Mouse (Mus musculus): ENCODE data around the gene Dhfr.
"Not testable (repeated sequence)": the region's sequence is repeated elsewhere in the genome, so short reads cannot be mapped to it uniquely, and the experiment has no call there.

Gene Dhfr

GRCm38 (mm10) chr13:92354456-92355271 lies at the start of gene Dhfr, which contains the start of gene Msh3:
Dhfr (plus strand) TSS chr13:92354726.
Msh3 (minus strand) TSS chr13:92355003.
- peak; percentile 99 for DNase-seq

- DNase-seq: no peak
Measured at GRCm38 (mm10) chr13:92305680-92306079, 48.8 kb upstream of the Dhfr start, which contains the start of gene Gm20379. Gm20379 (plus strand) TSS chr13:92305980.

- no peak for DNase-seq
Measured at GRCm38 (mm10) chr13:92314613-92315012, 39.9 kb upstream of the Dhfr start.

GRCm38 (mm10) chr13:92320770-92321169 lies 33.8 kb upstream of the Dhfr start:
- DNase-seq: no peak

- no peak for DNase-seq
Measured at GRCm38 (mm10) chr13:92326030-92326429, 28.5 kb upstream of the Dhfr start.

GRCm38 (mm10) chr13:92328000-92328399 lies 26.5 kb upstream of the Dhfr start:
- DNase-seq: no peak

GRCm38 (mm10) chr13:92330621-92331020 lies 23.9 kb upstream of the Dhfr start:
- no peak for DNase-seq

GRCm38 (mm10) chr13:92332103-92332879 lies 22.2 kb upstream of the Dhfr start:
- no peak for DNase-seq

GRCm38 (mm10) chr13:92336857-92337256 lies 17.7 kb upstream of the Dhfr start:
- no peak for DNase-seq

GRCm38 (mm10) chr13:92337773-92338462 lies 16.6 kb upstream of the Dhfr start:
- no peak for DNase-seq

- no peak for DNase-seq
Measured at GRCm38 (mm10) chr13:92339787-92340186, 14.7 kb upstream of the Dhfr start.

GRCm38 (mm10) chr13:92344033-92344432 lies 10.5 kb upstream of the Dhfr start:
- no peak for DNase-seq

GRCm38 (mm10) chr13:92346338-92346737 lies 8.2 kb upstream of the Dhfr start:
- DNase-seq: no peak

GRCm38 (mm10) chr13:92351100-92351499 lies 3.4 kb upstream of the Dhfr start:
- no peak for DNase-seq

- no peak for DNase-seq
Measured at GRCm38 (mm10) chr13:92353956-92354355, 570 bp upstream of the Dhfr start.

GRCm38 (mm10) chr13:92355272-92355643 lies 732 bp downstream of the Dhfr start:
- DNase-seq: no peak

- DNase-seq: peak; percentile 25
Measured at GRCm38 (mm10) chr13:92356376-92356775, 1.9 kb downstream of the Dhfr start.

- DNase-seq: peak; percentile 14
Measured at GRCm38 (mm10) chr13:92357644-92358043, 3.1 kb downstream of the Dhfr start.

GRCm38 (mm10) chr13:92361609-92362008 lies 7.1 kb downstream of the Dhfr start:
- DNase-seq: no peak

- DNase-seq: no peak
Measured at GRCm38 (mm10) chr13:92365312-92365711, 10.8 kb downstream of the Dhfr start.

- DNase-seq: no peak
Measured at GRCm38 (mm10) chr13:92370811-92371210, 16.3 kb downstream of the Dhfr start.

- DNase-seq: not testable (repeated sequence)
Measured at GRCm38 (mm10) chr13:92371466-92371865, 16.9 kb downstream of the Dhfr start.

- no peak for DNase-seq
Measured at GRCm38 (mm10) chr13:92387367-92387766, 32.8 kb downstream of the Dhfr start.

Measured in retina, postnatal 1 day (tissue).